Mouse (Mus musculus) heart, postnatal 0 days (tissue): ENCODE data around the gene Cpsf2. TPM values are rescaled to one million over a fixed set of nuclear protein-coding genes. Genes with fewer than 3 reads are reported as not detected.
A peak's percentile ranks its signal among the peaks of the same experiment; 100 is the strongest.

Experiments used
- ATAC-seq: fragments of 200-750 bp; cut with Nextera tagmentation; 2 replicates; pipeline ENCODE4 v1.8.0; 2017; ENCODE audit warnings: low read depth, moderate number of reproducible peaks, moderate library complexity; ENCODE audit not compliant: insufficient read depth
- DNase-seq: peaks from one replicate; pipeline ENCODE4 v3.0.0-alpha.2; 2016; ENCODE audit warnings: low spot score
- H3K27ac ChIP-seq: fragments of 300-500 bp; sonication (generic); 2 replicates; pipeline ENCODE4 v1.5.1; 2014; ENCODE audit warnings: low read depth, mild to moderate bottlenecking
- H3K27me3 ChIP-seq: fragments of 300-500 bp; sonication (generic); 2 replicates; pipeline ENCODE4 v1.6.1; 2014; ENCODE audit warnings: low read length, mixed read lengths; ENCODE audit not compliant: control insufficient read depth, insufficient read depth
- H3K36me3 ChIP-seq: fragments of 300-500 bp; sonication (generic); replicated peaks from 2 replicates; pipeline ENCODE4 v1.6.1; 2014; ENCODE audit warnings: low read length, mixed read lengths; ENCODE audit not compliant: control insufficient read depth, insufficient read depth
- H3K4me1 ChIP-seq: fragments of 300-500 bp; sonication (generic); 2 replicates; pipeline ENCODE4 v1.6.1; 2014; ENCODE audit warnings: antibody characterized with exemption; ENCODE audit not compliant: control insufficient read depth, insufficient read depth
- H3K4me2 ChIP-seq: fragments of 300-500 bp; sonication (generic); 2 replicates; pipeline ENCODE4 v1.6.1; 2014; ENCODE audit warnings: low read depth, mild to moderate bottlenecking, low read length, moderate library complexity
- H3K4me3 ChIP-seq: fragments of 300-500 bp; sonication (generic); 2 replicates; pipeline ENCODE4 v1.5.1; 2014; ENCODE audit warnings: low read depth, low read length
- H3K9ac ChIP-seq: fragments of 300-500 bp; sonication (generic); replicated peaks from 2 replicates; pipeline ENCODE4 v1.6.1; 2014; ENCODE audit warnings: low read depth, low read length, mixed read lengths
- H3K9me3 ChIP-seq: fragments of 300-500 bp; sonication (generic); replicated peaks from 2 replicates; pipeline ENCODE4 v1.6.1; 2016; ENCODE audit warnings: low read length; ENCODE audit not compliant: control insufficient read depth
- CTCF ChIP-seq: IDR thresholded peaks from 2 replicates; pipeline ENCODE4 v1.5.1; 2016; ENCODE audit warnings: antibody characterized with exemption, control low read depth, low read depth
- EP300 ChIP-seq: IDR thresholded peaks from 2 replicates; pipeline ENCODE4 v1.6.1; 2016; ENCODE audit warnings: antibody characterized with exemption, low read depth
- WGBS: fragments of 180-500 bp; shearing (Covaris S2); extraction: QIAGEN DNeasy Blood & Tissue Kit; methylation state at CpG from one replicate; pipeline ENCODE4 v1.1.7; 2014; 5-methylcytosine and 5-hydroxymethylcytosine counted together
- polyA plus RNA-seq: library from polyadenylated mRNA; unstranded; fragments of >200 nt; fragmentation: Nextera tagmentation; extraction: Ambion mirVana; gene quantifications from 2 replicates; pipeline ENCODE4 v1.2.1, GENCODE M21; 2015
- total RNA-seq: library from RNA; depleted of rRNA; stranded (reverse); fragments of >200 nt; gene quantifications from 2 replicates; pipeline ENCODE4 v1.2.3, GENCODE M21; 2014; ENCODE audit warnings: low replicate concordance

Gene Cpsf2
- total and polyA plus RNA-seq, 2 experiments from 2014 or later: 12.2 to 15.3 TPM

DNA sequence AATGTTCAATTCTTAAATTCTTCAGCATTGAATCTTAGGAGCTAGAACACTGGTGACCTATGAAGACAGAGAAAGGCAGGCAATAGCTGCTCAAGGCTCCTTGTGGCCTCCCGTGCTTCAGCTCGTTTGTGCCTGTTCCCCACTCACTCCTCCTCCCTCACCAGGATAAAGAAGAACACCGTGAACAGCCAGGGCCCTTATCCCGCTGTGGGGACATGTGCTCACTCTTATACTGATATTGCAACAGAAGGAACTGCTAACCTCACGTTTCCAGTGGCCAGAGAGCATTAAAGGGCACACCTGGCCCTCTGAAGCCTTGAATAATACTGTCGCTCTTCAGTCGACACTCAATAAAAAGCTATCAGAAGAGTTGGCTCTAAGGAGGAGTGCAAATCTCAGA lies 53.4 kb downstream of the Cpsf2 start:
- Histone ChIP-seq H3K4me1 (no peaks in the 10 kb centered on the region), H3K36me3 (no peaks in the 10 kb centered on the region), H3K27me3 (no peaks in the 10 kb centered on the region), H3K27ac (no peak overlapping the region), H3K9me3 (no peaks in the 10 kb centered on the region), H3K4me3 (no peak overlapping the region), H3K9ac (no peak overlapping the region), H3K4me2 (no peak overlapping the region)
- no peak for TF ChIP-seq EP300
- TF ChIP-seq CTCF: no peak
- DNase-seq (no peak), ATAC-seq (no peak)
- 52% methylated on average over 7 of the region's 7 CpGs for WGBS

DNA sequence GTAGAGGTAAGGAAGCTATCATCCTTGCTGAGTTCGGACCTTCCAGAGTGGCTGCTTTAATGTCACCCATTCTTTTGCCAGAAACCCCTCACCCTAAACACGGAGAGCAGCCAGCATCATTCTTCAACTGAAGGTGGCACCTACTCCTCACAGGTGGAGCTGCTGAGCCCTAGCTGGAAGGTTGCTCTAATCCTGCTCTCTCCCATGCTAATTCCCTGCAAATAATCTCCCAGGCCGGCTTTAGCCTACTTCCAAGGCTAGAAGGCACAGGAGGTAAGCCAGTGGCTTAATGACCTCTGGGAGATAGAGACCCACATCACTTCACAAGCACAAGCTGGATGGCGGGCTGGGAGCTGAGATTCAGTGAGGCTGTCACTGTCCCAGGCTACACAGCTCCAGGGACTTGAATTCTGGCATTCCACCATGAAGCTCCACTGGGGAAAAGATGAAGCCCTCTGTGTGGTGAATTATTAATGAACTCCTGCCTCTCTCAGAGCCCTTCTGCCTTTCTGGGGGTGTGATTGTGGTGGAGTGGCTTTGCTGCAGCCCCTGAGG lies 54.2 kb downstream of the Cpsf2 start:
- no peaks in the 10 kb centered on the region for H3K36me3 ChIP-seq
- no peaks in the 10 kb centered on the region for H3K9me3 ChIP-seq
- no peak overlapping the region for H3K27ac ChIP-seq
- TF ChIP-seq CTCF (no peak), EP300 (no peak)
- H3K27me3 ChIP-seq: no peaks in the 10 kb centered on the region
- ATAC-seq (no peak), DNase-seq (no peak)
- no peak overlapping the region for H3K4me3 ChIP-seq
- no peak overlapping the region for H3K9ac ChIP-seq
- no peak overlapping the region for H3K4me2 ChIP-seq
- no peaks in the 10 kb centered on the region for H3K4me1 ChIP-seq
- WGBS: 45% methylated on average over 4 of the region's 4 CpGs

DNA sequence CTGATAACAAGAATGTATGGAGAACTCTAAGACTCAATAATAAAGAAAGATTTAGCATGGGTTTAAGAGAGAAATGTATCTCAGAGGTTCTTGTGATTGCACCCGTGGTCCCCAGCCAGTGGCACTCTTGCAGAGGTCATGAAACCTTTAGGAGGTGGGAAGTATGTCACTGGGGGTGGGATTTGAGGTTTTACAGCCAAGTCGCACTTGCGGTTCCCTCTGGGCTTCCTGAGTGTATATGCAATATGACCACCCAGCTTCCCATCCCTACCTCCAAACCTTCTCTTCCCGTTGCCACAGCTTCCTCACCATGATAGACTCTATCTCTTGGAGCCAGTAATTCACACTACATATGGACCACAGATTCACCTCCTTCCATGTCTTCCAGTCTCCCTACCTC lies 59.1 kb downstream of the Cpsf2 start:
- Histone ChIP-seq H3K4me3 (no peak overlapping the region), H3K4me1 (peaks cover 16% of the 10 kb centered on the region), H3K9ac (no peak overlapping the region), H3K27ac (no peak overlapping the region), H3K27me3 (no peaks in the 10 kb centered on the region), H3K4me2 (no peak overlapping the region), H3K9me3 (no peaks in the 10 kb centered on the region), H3K36me3 (no peaks in the 10 kb centered on the region)
- DNase-seq: no peak
- TF ChIP-seq EP300: no peak
- no peak for TF ChIP-seq CTCF
- ATAC-seq: no peak
- 85% methylated on average over 4 of the region's 4 CpGs for WGBS

DNA sequence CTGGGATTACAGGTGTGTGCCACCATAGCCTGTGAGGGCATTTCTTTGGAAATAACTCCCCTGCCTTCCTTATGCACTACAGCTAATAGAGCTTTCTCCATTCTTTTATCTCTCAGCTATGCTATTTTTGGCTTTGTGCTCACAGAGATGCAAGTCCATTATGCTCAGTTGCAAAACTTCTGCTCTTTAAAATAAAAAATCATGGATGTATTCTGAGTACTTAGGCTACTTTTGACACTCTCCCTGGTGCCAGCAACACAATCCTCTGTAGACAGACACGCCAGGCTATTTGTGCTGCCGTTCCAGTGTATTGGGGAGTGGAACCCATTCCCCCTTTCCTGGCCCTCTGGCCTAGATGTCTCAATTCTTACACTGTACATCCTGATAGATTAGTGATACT lies 64.1 kb downstream of the Cpsf2 start:
- H3K27ac ChIP-seq: no peak overlapping the region
- H3K4me1 ChIP-seq: peaks cover 44% of the 10 kb centered on the region
- H3K36me3 ChIP-seq: no peaks in the 10 kb centered on the region
- no peak for TF ChIP-seq CTCF
- no peak for TF ChIP-seq EP300
- no peaks in the 10 kb centered on the region for H3K27me3 ChIP-seq
- 41% methylated on average over 2 of the region's 2 CpGs for WGBS
- no peak overlapping the region for H3K4me3 ChIP-seq
- H3K9me3 ChIP-seq: no peaks in the 10 kb centered on the region
- no peak for ATAC-seq
- peak; percentile 37 for DNase-seq
- no peak overlapping the region for H3K9ac ChIP-seq
- H3K4me2 ChIP-seq: no peak overlapping the region

DNA sequence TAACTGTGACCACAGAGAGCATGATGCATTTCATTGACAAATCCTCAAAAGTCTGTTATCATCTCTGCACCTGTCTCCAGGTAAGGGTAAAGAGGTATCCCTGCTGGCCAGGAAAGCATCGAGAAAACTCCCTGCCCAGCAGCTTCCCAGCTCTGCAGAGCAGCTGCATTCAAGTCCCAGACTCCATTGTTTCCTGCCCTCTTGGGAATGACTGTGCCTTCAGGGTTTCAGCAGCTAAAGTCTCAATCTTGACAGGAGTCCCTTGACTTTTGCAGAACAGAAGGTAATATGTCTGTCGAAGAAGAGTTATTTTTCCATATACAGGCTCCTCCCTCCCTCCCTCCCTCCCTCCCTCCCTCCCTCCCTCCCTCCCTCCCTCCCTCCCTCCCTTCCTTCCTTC lies 65.9 kb downstream of the Cpsf2 start:
- ATAC-seq: no peak
- H3K4me2 ChIP-seq: no peak overlapping the region

DNA sequence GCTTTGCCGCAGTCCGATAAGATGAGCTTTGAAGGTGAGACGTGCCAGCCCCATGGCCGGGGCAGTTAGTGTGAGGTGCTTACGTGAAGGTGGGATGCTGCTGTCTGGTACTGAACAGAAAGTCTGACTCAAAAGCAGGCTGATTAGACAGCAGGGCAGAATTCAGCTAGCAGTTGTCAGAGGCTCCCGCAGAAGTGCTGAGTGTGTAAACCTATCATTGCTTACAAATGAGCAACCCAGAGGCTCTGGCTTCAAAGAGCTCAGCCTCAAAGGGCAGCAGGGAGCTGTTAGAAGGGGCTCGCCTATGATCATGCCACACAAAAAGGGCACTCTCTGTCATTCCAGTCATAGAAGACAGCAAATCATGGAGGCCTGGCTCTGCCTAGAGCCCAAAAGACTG lies 66.5 kb downstream of the Cpsf2 start:
- TF ChIP-seq CTCF (no peak), EP300 (no peak)
- Histone ChIP-seq H3K4me1 (peaks cover 44% of the 10 kb centered on the region), H3K9ac (no peak overlapping the region), H3K4me2 (no peak overlapping the region), H3K27me3 (no peaks in the 10 kb centered on the region), H3K9me3 (no peaks in the 10 kb centered on the region), H3K4me3 (no peak overlapping the region), H3K36me3 (no peaks in the 10 kb centered on the region), H3K27ac (no peak overlapping the region)
- ATAC-seq: no peak
- 57% methylated on average over 7 of the region's 7 CpGs for WGBS
- no peak for DNase-seq

More for the DNA sequence above, 65.9 kb downstream of the Cpsf2 start:
- Histone ChIP-seq H3K27ac (no peak overlapping the region), H3K9me3 (no peaks in the 10 kb centered on the region), H3K9ac (no peak overlapping the region), H3K4me1 (peaks cover 44% of the 10 kb centered on the region), H3K36me3 (no peaks in the 10 kb centered on the region), H3K27me3 (no peaks in the 10 kb centered on the region), H3K4me3 (no peak overlapping the region)
- WGBS: 35% methylated on average over 2 of the region's 2 CpGs
- TF ChIP-seq EP300: no peak
- no peak for TF ChIP-seq CTCF
- DNase-seq: no peak
